Mouse (Mus musculus) heart, postnatal 25 days (tissue): ENCODE data around the gene 1110032A03Rik. TPM values are rescaled to one million over a fixed set of nuclear protein-coding genes. Genes with fewer than 3 reads are reported as not detected.

Experiments used
- DNase-seq: peaks from one replicate; pipeline ENCODE4 v3.0.0; 2022; ENCODE audit warnings: low spot score
- intact Hi-C: fragments of 180-260 bp; cut with DNase I; formaldehyde crosslinking; loops from one replicate; pipeline ENCODE4 v1.15.1; 2025
- total RNA-seq, 2 experiments: library from RNA; stranded (reverse); gene quantifications; 2 replicates each; pipeline ENCODE4 v1.2.3; 2021

Gene 1110032A03Rik
- 10 to 100 TPM in 1 of 2 experiments, 1 to 10 TPM in 1; 8.9 to 10.3 TPM for total RNA-seq

- intact Hi-C loops: no loop called here
- peak; percentile 67 for DNase-seq
Observed at GRCm38 (mm10) chr9:50774991-50775612, at the start of gene 1110032A03Rik, which contains the start of gene Alg9. Gene 1110032A03Rik, minus strand, starts transcription at chr9:50775520. Gene Alg9, plus strand, starts transcription at chr9:50775019.

GRCm38 (mm10) chr9:50823779-50824453 is 48.6 kb upstream of the 1110032A03Rik start:
- DNase-seq: no peak
- intact Hi-C loops: no loop called here

GRCm38 (mm10) chr9:50822216-50822615 is 46.9 kb upstream of the 1110032A03Rik start:
- intact Hi-C loops: no loop called here
- no peak for DNase-seq

GRCm38 (mm10) chr9:50821651-50822050 is 46.3 kb upstream of the 1110032A03Rik start:
- DNase-seq: no peak

GRCm38 (mm10) chr9:50819716-50820115 is 44.4 kb upstream of the 1110032A03Rik start:
- intact Hi-C loops: no loop called here
- no peak for DNase-seq

More at GRCm38 (mm10) chr9:50821651-50822050, 46.3 kb upstream of the 1110032A03Rik start:
- intact Hi-C loops: no loop called here

- no peak for DNase-seq
- intact Hi-C loops: no loop called here
Observed at GRCm38 (mm10) chr9:50818050-50818449, 42.7 kb upstream of the 1110032A03Rik start.

- intact Hi-C loops: no loop called here
- DNase-seq: no peak
Observed at GRCm38 (mm10) chr9:50816512-50816911, 41.2 kb upstream of the 1110032A03Rik start.

GRCm38 (mm10) chr9:50815666-50816065 is 40.3 kb upstream of the 1110032A03Rik start:
- DNase-seq: no peak
- intact Hi-C loops: no loop called here

- no peak for DNase-seq
- intact Hi-C loops: no loop called here
Observed at GRCm38 (mm10) chr9:50813796-50814195, 38.5 kb upstream of the 1110032A03Rik start.

- intact Hi-C loops: loop anchor here (2.0 kb wide), 1 partner anchor 23 kb away; no protein-coding TSS in a partner anchor
Observed at GRCm38 (mm10) chr9:50811746-50812145, 36.4 kb upstream of the 1110032A03Rik start.

GRCm38 (mm10) chr9:50811187-50811586 is 35.9 kb upstream of the 1110032A03Rik start:
- intact Hi-C loops: loop anchor here (2.0 kb wide), 1 partner anchor 22 kb away; no protein-coding TSS in a partner anchor
- no peak for DNase-seq

More at GRCm38 (mm10) chr9:50811746-50812145, 36.4 kb upstream of the 1110032A03Rik start:
- no peak for DNase-seq

- DNase-seq: no peak
- intact Hi-C loops: no loop called here
Observed at GRCm38 (mm10) chr9:50809146-50809545, 33.8 kb upstream of the 1110032A03Rik start.

GRCm38 (mm10) chr9:50808471-50808870 is 33.2 kb upstream of the 1110032A03Rik start:
- intact Hi-C loops: no loop called here
- DNase-seq: no peak

- intact Hi-C loops: loop anchor here (5.0 kb wide), 1 partner anchor 204 kb away; the partner anchor contains the start of gene Sik2
- DNase-seq: no peak
Observed at GRCm38 (mm10) chr9:50803055-50803671, 27.8 kb upstream of the 1110032A03Rik start.

- DNase-seq: no peak
- intact Hi-C loops: loop anchor here (2.0 to 5.0 kb wide), 2 partner anchors 206 to 350 kb away; partner anchors contain the start of gene Sik2
Observed at GRCm38 (mm10) chr9:50800985-50801384, 25.7 kb upstream of the 1110032A03Rik start.

- intact Hi-C loops: no loop called here
- DNase-seq: no peak
Observed at GRCm38 (mm10) chr9:50798368-50798767, 23.0 kb upstream of the 1110032A03Rik start.

GRCm38 (mm10) chr9:50797641-50798040 is 22.3 kb upstream of the 1110032A03Rik start:
- DNase-seq: no peak

GRCm38 (mm10) chr9:50796776-50797175 is 21.5 kb upstream of the 1110032A03Rik start:
- DNase-seq: no peak
- intact Hi-C loops: no loop called here

More at GRCm38 (mm10) chr9:50797641-50798040, 22.3 kb upstream of the 1110032A03Rik start:
- intact Hi-C loops: no loop called here

- intact Hi-C loops: no loop called here
- DNase-seq: no peak
Observed at GRCm38 (mm10) chr9:50795266-50795665, 19.9 kb upstream of the 1110032A03Rik start.

GRCm38 (mm10) chr9:50782155-50782554 is 6.8 kb upstream of the 1110032A03Rik start:
- intact Hi-C loops: no loop called here
- DNase-seq: no peak
